Mouse (Mus musculus) megakaryocyte-erythroid progenitor cell, adult 5-6 weeks (primary cell): Measurements from ENCODE around the gene A730009L09Rik. TPM values are rescaled to one million over a fixed set of nuclear protein-coding genes. Genes with fewer than 3 reads are reported as not detected.

Source experiments
- ATAC-seq: replicated peaks from 2 replicates; pipeline ENCODE4 v1.8.0; 2016; ENCODE audit warnings: mild to moderate bottlenecking, inconsistent platforms; ENCODE audit not compliant: severe bottlenecking, poor library complexity, low FRiP score, low TSS enrichment
- total RNA-seq, 2 experiments: library from RNA; stranded (forward) in 1 of 2; stranded (reverse) in 1 of 2; fragments of 200-1000, 215-1000 nt in 1 of 2; fragments of >200 nt in 1 of 2; fragmentation: Nextera tagmentation in 1 of 2; gene quantifications; 2 replicates each; pipeline ENCODE4 v1.2.3; 2014 to 2017

Gene A730009L09Rik
- total RNA-seq, 2 experiments from 2014 or later, result not detected

DNA sequence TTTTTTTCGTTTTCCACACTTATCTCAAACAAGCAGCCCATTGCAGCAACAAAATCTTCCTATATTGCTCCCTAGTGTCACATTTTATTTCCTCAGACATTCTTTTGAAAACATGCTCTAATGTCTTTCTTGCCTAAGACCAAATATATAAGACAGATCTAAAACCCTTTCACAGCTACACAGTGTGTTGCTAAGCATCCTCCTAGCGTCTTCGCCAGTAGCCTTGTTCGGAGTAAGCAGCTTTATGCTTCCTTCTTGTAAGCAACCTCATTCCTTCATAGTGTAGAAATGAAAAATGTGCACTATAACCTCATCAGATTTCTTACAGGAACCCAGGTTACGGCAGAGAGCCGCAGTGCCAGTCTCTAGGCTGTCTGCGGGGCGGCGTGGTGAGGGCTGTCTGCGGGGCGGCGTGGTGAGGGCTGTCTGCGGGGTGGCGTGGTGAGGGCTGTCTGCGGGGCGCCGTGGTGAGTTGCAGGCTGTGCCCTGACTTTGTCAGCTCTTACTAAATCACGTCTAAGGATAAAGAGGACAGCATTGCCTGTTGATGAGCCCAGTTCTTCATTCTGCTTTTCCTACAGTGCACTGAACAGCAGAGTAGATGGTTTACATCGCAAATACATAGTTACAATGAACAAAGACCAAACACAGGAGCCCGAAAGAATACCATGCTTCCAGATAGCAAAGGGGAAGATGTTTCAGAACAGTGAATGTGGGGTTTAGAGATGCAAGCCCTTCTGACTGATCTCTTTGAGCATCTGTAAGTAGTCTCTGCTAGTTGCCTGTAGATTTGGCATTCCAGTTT, 43.4 kb downstream of the A730009L09Rik start:
- no peak for ATAC-seq

GRCm38 (mm10) chr16:84559569-84560278, 44.8 kb downstream of the A730009L09Rik start:
- ATAC-seq, result no peak

DNA sequence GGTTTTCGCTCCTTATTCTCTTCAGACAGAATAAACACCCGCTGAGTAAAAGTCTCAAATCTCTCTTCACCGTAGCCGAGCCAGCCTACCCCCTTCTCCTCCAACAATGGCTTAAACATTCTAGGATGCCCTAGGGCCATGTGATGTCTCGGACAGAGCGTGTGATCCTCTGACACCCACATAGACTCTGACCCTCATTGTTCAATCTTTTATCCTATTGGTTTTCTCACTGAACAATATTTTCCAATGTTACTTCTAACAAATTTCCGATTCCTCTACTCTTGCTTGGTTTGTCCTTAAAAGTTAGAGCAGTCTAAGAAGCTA, 45.3 kb downstream of the A730009L09Rik start:
- no peak for ATAC-seq

Other genes starting within 250 kb of the A730009L09Rik start
- 41.6 and 42.4 TPM in 2 replicates for gene Mrpl39, start 220.6 kb downstream of the A730009L09Rik start, total RNA-seq (2014; fragmentation: Nextera tagmentation)
- gene Mrpl39, start 220.6 kb downstream of the A730009L09Rik start, total RNA-seq (2017), result 61.9 and 84.4 TPM in 2 replicates